Mouse (Mus musculus): Measurements from ENCODE around the gene Ifit2. TPM values are rescaled to one million over a fixed set of nuclear protein-coding genes. Genes with fewer than 3 reads are reported as not detected.

Gene Ifit2
- 0.01 TPM in 2 replicates for polyA plus RNA-seq (2012)

DNA sequence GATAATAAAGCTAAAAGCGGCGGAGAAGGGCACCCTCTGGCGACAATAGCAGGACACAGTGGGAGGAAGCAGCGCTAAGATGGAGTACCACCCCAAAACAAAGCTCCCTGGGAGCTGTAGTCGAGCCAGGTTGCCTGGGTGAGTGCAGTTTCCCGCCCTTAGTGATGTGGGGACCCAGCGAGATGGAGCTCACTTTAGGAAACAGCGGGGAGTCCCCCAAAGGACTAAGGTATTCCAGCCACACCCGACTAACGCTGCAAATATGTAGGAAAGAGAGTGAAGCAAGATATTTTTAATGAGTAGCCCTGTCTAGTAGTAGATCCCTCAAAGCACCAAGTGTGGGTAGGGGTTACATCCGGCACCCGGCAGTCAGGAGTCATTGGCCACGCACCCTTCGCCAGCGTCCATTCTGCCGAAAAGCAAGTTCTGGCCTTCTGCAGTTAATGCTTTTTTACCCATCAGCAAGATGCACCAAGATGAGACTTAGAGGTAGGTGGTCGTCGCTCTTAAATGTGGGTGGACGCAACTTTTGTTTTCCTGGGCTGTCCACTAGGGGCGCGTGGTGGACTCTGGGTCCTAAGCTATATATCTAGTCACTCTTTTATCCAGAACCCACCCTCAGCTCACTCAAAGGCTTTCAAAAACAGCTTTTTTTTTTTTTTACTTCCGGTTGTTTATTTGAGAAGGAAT is at the start of gene Ifit2:
Gene Ifit2 (plus strand): TSS at position 161 of the 690 bp plus-strand sequence.
- no peaks in the 10 kb centered on the region for H3K9me3 ChIP-seq (ENCODE audit: control insufficient read depth, low read length)
- peak within 1 kb of the TSS; percentile 79 for H3K4me3 ChIP-seq (replicated peaks)
- H3K4me1 ChIP-seq (ENCODE audit: control insufficient read depth) = peaks cover 16% of the 10 kb centered on the region
- H3K36me3 ChIP-seq (ENCODE audit: control insufficient read depth) = no peaks in the 10 kb centered on the region
- TF ChIP-seq GATA1 (IDR thresholded peaks at IDR 0.05; ENCODE audit: low read length) (no peak), TAL1 (IDR thresholded peaks at IDR 0.05; ENCODE audit: low read length) (no peak)
- H3K27me3 ChIP-seq (ENCODE audit: control insufficient read depth) = peaks cover 4% of the 10 kb centered on the region; the same call in 1 of the 2 replicates

GRCm38 (mm10) chr19:34500763-34501162 is 49.7 kb upstream of the Ifit2 start:
- no peak overlapping the region for H3K4me3 ChIP-seq (replicated peaks)
- no peaks in the 10 kb centered on the region for H3K27me3 ChIP-seq (ENCODE audit: control insufficient read depth)
- no peaks in the 10 kb centered on the region for H3K4me1 ChIP-seq (ENCODE audit: control insufficient read depth)
- H3K36me3 ChIP-seq (ENCODE audit: control insufficient read depth) = peaks cover 2% of the 10 kb centered on the region; the same call in 1 of the 2 replicates
- no peaks in the 10 kb centered on the region for H3K9me3 ChIP-seq (ENCODE audit: control insufficient read depth, low read length)
- TF ChIP-seq GATA1 (IDR thresholded peaks at IDR 0.05; ENCODE audit: low read length) = no peak

GRCm38 (mm10) chr19:34505161-34505721 is 45.3 kb upstream of the Ifit2 start:
- H3K9me3 ChIP-seq (ENCODE audit: control insufficient read depth, low read length) = no peaks in the 10 kb centered on the region
- peaks cover 5% of the 10 kb centered on the region; the same call in 1 of the 2 replicates for H3K36me3 ChIP-seq (ENCODE audit: control insufficient read depth)
- no peak for TF ChIP-seq GATA1 (IDR thresholded peaks at IDR 0.05; ENCODE audit: low read length)
- no peak for TF ChIP-seq TAL1 (IDR thresholded peaks at IDR 0.05; ENCODE audit: low read length)
- no peaks in the 10 kb centered on the region for H3K4me1 ChIP-seq (ENCODE audit: control insufficient read depth)
- no peak overlapping the region for H3K4me3 ChIP-seq (replicated peaks)
- H3K27me3 ChIP-seq (ENCODE audit: control insufficient read depth) = no peaks in the 10 kb centered on the region

DNA sequence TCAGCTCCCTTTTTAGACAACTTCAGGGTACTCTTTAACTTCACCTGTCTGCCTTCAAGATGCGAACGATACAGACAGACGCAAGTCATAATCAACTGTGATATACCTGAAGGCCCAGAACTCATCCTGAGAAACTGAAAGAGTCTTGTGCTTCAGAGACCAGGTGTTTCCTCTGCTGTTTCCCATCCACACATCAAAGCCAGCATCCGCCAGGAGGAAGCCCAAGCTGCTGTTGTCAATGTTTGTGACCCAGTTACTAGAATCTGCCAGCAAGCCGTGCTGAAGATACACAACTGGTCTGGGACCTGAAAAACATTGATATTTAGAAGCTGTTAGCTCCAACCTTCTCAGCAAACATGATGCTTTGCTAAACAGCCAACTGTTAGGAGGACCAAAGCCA is 39.8 kb upstream of the Ifit2 start:
- Histone ChIP-seq H3K4me1 (ENCODE audit: control insufficient read depth) (no peaks in the 10 kb centered on the region), H3K4me3 (replicated peaks) (no peak overlapping the region), H3K9me3 (ENCODE audit: control insufficient read depth, low read length) (no peaks in the 10 kb centered on the region), H3K27me3 (ENCODE audit: control insufficient read depth) (no peaks in the 10 kb centered on the region), H3K36me3 (ENCODE audit: control insufficient read depth) (peaks cover 5% of the 10 kb centered on the region; the same call in 1 of the 2 replicates)
- TF ChIP-seq GATA1 (IDR thresholded peaks at IDR 0.05; ENCODE audit: low read length) = no peak
- TF ChIP-seq TAL1 (IDR thresholded peaks at IDR 0.05; ENCODE audit: low read length) = no peak

GRCm38 (mm10) chr19:34511528-34511927 is 39.0 kb upstream of the Ifit2 start:
- Histone ChIP-seq H3K36me3 (ENCODE audit: control insufficient read depth) (peaks cover 3% of the 10 kb centered on the region; the same call in 1 of the 2 replicates), H3K9me3 (ENCODE audit: control insufficient read depth, low read length) (no peaks in the 10 kb centered on the region), H3K4me1 (ENCODE audit: control insufficient read depth) (no peaks in the 10 kb centered on the region), H3K27me3 (ENCODE audit: control insufficient read depth) (no peaks in the 10 kb centered on the region), H3K4me3 (replicated peaks) (no peak overlapping the region)
- TF ChIP-seq TAL1 (IDR thresholded peaks at IDR 0.05; ENCODE audit: low read length) (no peak), GATA1 (IDR thresholded peaks at IDR 0.05; ENCODE audit: low read length) (no peak)

DNA sequence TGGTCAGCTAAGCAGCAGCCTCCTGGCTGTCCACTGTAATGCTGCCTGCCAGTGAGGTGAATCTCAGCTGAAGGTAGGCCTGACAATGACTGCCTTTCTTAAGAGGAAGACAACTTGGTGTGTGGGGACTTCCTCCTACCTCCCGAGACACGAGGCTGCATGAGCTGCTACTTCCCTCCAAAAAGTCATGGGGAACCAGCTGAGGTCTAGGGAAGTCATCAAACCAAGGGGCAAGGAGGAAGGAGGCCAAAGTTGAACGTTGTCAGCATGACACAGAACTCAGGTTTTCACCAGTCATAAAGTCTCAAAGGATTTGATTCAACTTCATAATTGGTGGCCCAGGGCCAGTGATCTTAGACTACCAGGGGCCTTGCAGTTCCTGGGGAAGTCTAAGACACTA is 34.8 kb upstream of the Ifit2 start:
- TF ChIP-seq GATA1 (IDR thresholded peaks at IDR 0.05; ENCODE audit: low read length) = no peak
- TF ChIP-seq TAL1 (IDR thresholded peaks at IDR 0.05; ENCODE audit: low read length) = no peak
- Histone ChIP-seq H3K4me3 (replicated peaks) (no peak overlapping the region), H3K9me3 (ENCODE audit: control insufficient read depth, low read length) (no peaks in the 10 kb centered on the region), H3K36me3 (ENCODE audit: control insufficient read depth) (peaks cover 3% of the 10 kb centered on the region; the same call in 1 of the 2 replicates), H3K4me1 (ENCODE audit: control insufficient read depth) (no peaks in the 10 kb centered on the region), H3K27me3 (ENCODE audit: control insufficient read depth) (no peaks in the 10 kb centered on the region)

DNA sequence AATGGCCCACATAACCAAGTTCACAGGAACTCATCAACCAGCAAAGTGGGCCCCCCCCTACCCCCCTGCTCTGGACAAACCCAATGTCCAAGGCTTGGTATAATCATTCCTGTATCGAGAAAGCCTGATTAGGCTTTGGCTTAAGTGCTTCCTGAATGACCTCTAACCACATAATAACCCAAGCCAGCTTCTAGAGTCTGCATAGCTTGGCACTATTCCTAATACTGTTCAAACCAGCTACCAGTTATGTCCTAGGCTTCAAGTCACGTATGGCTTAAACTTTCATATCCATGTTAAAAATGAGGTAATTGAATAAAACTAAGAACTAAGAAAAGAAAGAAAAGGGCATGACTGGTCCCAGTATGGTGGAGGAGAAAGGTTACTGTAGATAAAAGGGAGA is 34.1 kb upstream of the Ifit2 start:
- TF ChIP-seq TAL1 (IDR thresholded peaks at IDR 0.05; ENCODE audit: low read length) = no peak
- no peak for TF ChIP-seq GATA1 (IDR thresholded peaks at IDR 0.05; ENCODE audit: low read length)
- H3K36me3 ChIP-seq (ENCODE audit: control insufficient read depth) = peaks cover 3% of the 10 kb centered on the region; the same call in 1 of the 2 replicates
- H3K4me1 ChIP-seq (ENCODE audit: control insufficient read depth) = no peaks in the 10 kb centered on the region

GRCm38 (mm10) chr19:34517197-34517596 is 33.3 kb upstream of the Ifit2 start:
- H3K4me3 ChIP-seq (replicated peaks) = no peak overlapping the region
- H3K36me3 ChIP-seq (ENCODE audit: control insufficient read depth) = peaks cover 6% of the 10 kb centered on the region; the same call in 1 of the 2 replicates
- no peaks in the 10 kb centered on the region for H3K27me3 ChIP-seq (ENCODE audit: control insufficient read depth)
- 0 out of 2 replicates have a peak, but pooled peaks cover 2% of the 10 kb centered on the region for H3K4me1 ChIP-seq (ENCODE audit: control insufficient read depth)
- no peaks in the 10 kb centered on the region for H3K9me3 ChIP-seq (ENCODE audit: control insufficient read depth, low read length)
- TF ChIP-seq GATA1 (IDR thresholded peaks at IDR 0.05; ENCODE audit: low read length) (no peak), TAL1 (IDR thresholded peaks at IDR 0.05; ENCODE audit: low read length) (no peak)

More for the DNA sequence above, 34.1 kb upstream of the Ifit2 start:
- Histone ChIP-seq H3K27me3 (ENCODE audit: control insufficient read depth) (no peaks in the 10 kb centered on the region), H3K4me3 (replicated peaks) (no peak overlapping the region), H3K9me3 (ENCODE audit: control insufficient read depth, low read length) (no peaks in the 10 kb centered on the region)

- TF ChIP-seq GATA1 (IDR thresholded peaks at IDR 0.05; ENCODE audit: low read length) = no peak
- no peak for TF ChIP-seq TAL1 (IDR thresholded peaks at IDR 0.05; ENCODE audit: low read length)
- Histone ChIP-seq H3K36me3 (ENCODE audit: control insufficient read depth) (peaks cover 6% of the 10 kb centered on the region; the same call in 1 of the 2 replicates), H3K4me1 (ENCODE audit: control insufficient read depth) (0 out of 2 replicates have a peak, but pooled peaks cover 2% of the 10 kb centered on the region), H3K4me3 (replicated peaks) (no peak overlapping the region), H3K27me3 (ENCODE audit: control insufficient read depth) (no peaks in the 10 kb centered on the region), H3K9me3 (ENCODE audit: control insufficient read depth, low read length) (no peaks in the 10 kb centered on the region)
Observed at GRCm38 (mm10) chr19:34517812-34518594, 32.5 kb upstream of the Ifit2 start.

All from erythroblast, embryonic 14.5 days (primary cell).